Mouse (Mus musculus): ENCODE data around the gene Klf7. TPM values are rescaled to one million over a fixed set of nuclear protein-coding genes. Genes with fewer than 3 reads are reported as not detected.
"Not testable (repeated sequence)": the region's sequence is repeated elsewhere in the genome, so short reads cannot be mapped to it uniquely, and the experiment has no call there.

Gene Klf7
- total RNA-seq (2015) (5.5 and 6.8 TPM in 2 replicates), total RNA-seq (2017) (3.0 and 7.0 TPM in 2 replicates)

- peak; percentile 81 for ATAC-seq (replicated peaks; ENCODE audit: poor library complexity)
Observed at GRCm38 (mm10) chr1:64121559-64122465, at the start of gene Klf7. TSS of gene Klf7 (minus strand) at chr1:64122282.

- no peak for ATAC-seq (replicated peaks; ENCODE audit: poor library complexity)
Observed at GRCm38 (mm10) chr1:64164526-64165062, 42.5 kb upstream of the Klf7 start.

- no peak for ATAC-seq (replicated peaks; ENCODE audit: poor library complexity)
Observed at GRCm38 (mm10) chr1:64158766-64159165, 36.7 kb upstream of the Klf7 start.

DNA sequence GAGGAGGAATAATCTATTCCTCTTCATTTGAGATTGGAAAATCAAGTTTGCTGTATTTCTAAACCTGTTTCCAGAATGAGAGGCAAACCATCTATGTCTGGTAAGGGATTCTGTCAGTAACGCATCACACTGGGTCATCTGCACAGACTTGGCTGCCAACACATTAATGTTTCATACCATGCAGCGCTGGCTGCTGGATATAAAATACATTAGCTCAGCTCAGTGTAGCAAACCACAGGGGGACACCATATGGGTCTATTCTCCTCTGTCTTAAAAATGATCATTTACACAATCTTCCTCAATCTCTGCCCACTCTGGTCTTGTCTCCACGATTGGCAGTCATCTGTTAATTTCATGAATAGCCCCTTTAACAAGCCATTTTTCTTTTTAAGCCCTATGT lies 27.1 kb upstream of the Klf7 start:
- ATAC-seq (replicated peaks; ENCODE audit: poor library complexity), result no peak

- no peak for ATAC-seq (replicated peaks; ENCODE audit: poor library complexity)
Observed at GRCm38 (mm10) chr1:64142691-64143445, 20.8 kb upstream of the Klf7 start.

GRCm38 (mm10) chr1:64134439-64134838 lies 12.4 kb upstream of the Klf7 start:
- ATAC-seq (replicated peaks; ENCODE audit: poor library complexity), result no peak

- peak; percentile 75 for ATAC-seq (replicated peaks; ENCODE audit: poor library complexity)
Observed at GRCm38 (mm10) chr1:64126822-64127221, 4.7 kb upstream of the Klf7 start.

GRCm38 (mm10) chr1:64122466-64122830 lies 366 bp upstream of the Klf7 start:
- no peak for ATAC-seq (replicated peaks; ENCODE audit: poor library complexity)

DNA sequence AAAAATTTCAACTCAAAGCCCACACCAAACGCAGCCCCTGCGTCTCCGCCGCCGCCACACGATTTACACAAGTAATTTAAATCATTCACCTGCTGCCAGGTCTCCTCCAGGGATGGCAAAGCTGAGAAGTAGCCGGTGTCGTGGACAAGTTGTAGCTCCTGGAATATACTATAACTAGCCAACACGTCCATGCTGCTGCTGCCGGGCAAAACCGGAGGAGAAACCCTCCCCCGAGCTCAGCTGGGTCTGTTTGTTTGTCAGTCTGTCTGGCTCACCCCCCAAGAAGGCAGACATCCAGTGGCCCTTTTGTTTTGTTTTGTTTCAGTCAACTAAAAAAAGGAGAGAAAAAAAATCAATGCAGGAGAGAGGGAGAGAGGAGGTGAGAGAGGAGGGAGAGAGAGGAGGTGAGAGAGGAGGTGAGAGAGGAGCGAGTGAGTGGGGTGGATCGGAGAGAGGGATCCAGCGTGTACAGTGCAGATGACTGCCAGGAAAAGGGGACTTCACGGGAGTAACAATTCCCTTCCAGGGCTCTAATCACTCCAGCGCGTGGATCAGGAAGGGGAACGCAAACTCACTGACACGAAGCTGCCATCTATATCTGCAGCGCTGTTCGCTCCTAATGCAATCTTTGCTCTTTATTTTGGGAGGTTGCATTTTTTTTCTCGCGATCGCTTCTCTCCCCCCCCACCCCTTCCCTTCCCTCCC lies 1.1 kb downstream of the Klf7 start:
- 0 out of 2 replicates have a peak, but pooled peaks have one; percentile 0 for ATAC-seq (replicated peaks; ENCODE audit: poor library complexity)

DNA sequence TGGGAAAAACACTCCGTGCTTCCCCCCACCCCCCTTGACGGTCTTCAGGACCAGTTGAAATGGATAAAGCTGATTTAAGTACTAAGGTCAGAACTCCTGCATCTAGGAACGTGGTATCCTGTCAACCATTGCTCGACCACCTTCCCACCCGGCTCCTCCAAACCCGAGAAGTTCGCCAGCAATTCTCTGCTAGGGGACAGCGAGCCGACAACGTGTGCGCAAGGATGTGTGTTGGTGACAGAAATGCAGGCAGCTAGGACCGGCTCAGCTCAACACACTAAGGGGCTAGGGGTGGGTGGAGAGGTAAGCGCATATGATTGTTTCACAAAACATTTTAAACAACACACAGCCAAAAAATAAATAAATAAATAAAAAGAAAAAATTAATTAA lies 1.7 kb downstream of the Klf7 start:
- ATAC-seq (replicated peaks; ENCODE audit: poor library complexity), result no peak

GRCm38 (mm10) chr1:64119851-64120250 lies 2.2 kb downstream of the Klf7 start:
- no peak for ATAC-seq (replicated peaks; ENCODE audit: poor library complexity)

DNA sequence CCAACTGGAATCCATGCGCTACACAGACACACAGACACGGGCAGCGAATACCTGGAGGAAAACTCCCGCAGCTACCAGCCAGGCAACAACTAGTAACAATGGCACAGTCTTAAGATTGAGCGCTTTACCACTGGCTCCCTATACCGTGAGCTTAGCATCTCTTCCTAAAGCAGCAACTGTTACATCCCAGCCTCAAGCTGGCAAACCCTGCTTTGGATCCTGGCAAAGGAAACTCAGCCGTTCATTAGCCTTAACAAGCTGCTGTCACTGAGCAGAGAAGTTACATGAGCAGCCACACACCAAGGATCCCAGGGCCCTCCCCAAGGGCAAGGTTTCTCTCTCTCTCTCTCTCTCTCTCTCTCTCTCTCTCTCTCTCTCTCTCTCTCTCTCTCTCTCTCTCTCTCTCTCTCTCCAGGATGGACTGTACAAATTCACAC lies 2.7 kb downstream of the Klf7 start:
- ATAC-seq (replicated peaks; ENCODE audit: poor library complexity), result no peak

DNA sequence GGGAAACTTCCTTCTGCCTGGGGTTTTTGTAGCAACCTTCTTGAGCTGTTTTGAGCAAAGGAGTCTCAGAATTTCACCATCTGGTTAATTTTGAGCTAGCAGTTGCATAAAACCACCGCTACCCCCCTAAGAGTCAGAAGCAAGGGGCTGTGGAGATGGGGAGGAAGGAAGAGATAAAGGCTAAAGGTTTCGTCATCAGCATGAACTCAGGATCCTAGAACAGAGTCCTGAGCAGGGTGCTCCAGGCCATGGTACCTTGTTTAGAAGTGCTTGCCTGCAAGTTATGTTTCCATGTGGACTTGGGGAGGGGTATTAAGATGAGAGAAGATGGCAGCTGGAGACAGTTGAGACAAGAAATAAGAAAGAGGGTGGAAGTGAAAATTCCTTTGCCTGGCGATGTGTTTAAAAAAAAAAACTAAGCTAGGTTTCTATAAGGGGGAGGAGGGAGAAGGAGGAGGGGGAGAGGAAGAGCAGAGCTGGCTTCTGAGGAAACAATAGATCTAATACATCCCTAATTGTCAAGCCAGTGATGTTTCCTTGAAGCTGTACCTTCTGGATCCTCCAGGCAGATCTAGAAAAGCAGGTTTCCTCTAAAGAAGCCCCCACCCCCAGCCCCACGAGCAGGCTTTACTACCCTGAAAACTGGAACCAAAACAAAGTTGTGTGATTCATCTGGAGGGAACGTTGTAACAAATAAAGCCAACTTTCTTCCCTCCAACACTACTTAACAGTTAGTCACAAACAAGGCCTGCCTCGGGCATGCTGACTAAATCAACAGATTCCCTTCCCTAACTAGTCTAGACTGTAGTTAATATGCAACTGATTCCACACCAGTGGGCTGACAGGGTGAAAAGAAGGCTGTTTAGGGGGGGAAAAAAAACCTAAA lies 3.6 kb downstream of the Klf7 start:
- peak; percentile 39 for ATAC-seq (replicated peaks; ENCODE audit: poor library complexity)

DNA sequence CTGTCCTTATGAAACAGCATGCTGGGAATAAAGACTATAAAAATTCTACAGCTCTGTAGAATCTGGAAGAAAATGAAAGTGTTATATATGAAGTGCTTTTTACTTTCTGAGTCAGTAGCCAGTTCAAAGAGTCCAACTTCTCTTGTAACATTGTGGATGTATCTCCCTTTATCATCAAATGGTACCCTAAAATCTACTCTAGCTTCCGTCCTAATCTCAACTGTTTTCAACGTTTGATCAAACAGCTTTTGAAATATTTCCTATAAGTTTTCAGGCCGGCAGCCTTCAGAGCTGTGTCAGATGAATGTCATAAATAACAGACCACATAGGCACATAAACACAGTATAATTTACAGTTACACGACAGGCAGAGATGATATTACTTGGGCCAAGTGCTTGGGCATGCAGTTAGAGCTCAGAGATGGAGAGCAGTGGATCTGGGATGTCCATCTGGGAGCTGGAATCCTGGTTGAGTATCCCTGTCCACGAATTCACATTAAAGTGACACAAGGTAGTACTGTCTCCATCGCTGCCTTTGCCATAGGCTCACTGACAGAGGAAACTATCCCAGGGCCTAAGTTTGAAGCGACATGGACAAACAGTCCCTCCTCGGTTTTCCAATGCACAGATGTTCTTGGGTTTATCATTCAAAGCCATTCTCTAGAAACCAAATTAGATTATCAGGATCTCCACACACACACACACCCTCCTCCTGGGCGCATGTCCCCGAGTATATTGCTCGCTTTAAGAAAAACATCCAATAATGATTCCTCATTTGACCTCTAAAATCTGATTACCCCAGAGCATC lies 4.4 kb downstream of the Klf7 start:
- peak; percentile 10 for ATAC-seq (replicated peaks; ENCODE audit: poor library complexity)

DNA sequence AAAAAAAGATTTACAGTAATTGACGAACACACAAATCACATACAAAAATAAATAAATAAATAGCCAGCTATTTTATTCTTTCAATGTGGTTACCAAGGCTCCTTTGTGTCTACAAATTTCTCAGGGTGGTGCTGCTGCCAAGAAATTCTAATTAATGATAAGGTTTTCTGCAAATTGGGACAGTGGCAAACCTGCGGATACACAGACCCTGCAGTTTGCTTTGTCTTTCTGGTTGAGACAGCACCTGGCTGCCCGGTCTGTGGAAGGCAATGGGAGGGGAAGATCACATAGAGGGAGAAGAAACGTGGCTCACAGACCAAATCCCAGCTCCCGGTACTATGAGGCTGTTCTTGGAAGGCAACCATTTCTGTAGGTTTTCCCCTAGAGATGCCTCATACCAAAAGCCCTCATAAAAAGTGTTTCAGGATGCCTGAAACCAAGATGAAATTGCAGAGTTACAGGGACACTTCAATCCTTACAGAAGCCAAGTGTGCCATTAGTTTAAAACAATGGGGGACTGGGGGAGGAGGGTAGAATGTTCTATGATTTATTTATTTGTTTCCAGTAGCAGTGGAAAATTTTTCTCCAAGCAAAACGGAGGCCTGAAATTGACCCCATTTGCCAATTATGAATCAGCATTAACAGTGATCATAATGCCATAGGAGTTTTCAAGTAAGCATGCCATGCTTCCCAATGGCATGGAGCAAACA lies 5.2 kb downstream of the Klf7 start:
- no peak for ATAC-seq (replicated peaks; ENCODE audit: poor library complexity)

DNA sequence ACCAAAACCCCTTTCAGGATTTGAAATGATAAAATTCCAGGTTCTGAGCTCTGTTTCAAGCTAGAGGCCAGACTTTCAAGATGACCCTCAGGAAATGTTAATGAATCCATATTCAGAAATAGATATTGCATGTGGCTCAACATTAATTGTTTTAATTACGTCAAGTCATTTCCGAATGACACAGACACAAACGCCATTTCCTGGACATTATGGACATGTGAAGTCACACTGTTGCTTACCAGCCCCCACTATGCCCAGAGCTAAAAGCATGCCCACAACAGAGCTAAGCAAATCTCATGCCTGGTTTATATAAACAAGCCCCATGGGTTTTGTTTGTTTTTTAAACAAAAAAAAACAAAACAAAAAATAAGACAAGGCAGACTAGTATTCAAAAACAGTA lies 7.5 kb downstream of the Klf7 start:
- ATAC-seq (replicated peaks; ENCODE audit: poor library complexity), result no peak

DNA sequence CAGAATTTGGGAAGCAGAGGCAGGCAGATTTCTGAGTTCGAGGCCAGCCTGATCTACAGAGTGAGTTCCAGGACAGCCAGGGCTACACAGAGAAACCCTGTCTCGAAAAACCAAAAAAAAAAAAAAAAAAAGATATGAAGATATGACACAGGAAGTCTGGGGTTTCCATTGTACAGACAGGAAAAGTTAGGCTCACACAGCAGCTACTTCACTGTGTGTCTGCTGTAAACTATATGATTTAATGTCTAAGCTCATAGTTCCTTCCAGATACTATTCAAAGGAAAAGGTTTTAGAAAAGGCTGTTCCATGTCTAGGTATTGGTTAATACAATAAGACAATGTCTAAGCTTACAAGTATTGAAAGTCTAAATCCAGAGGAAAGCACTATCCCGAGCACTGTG lies 13.4 kb downstream of the Klf7 start:
- not testable (repeated sequence) for ATAC-seq (replicated peaks; ENCODE audit: poor library complexity)

- no peak for ATAC-seq (replicated peaks; ENCODE audit: poor library complexity)
Observed at GRCm38 (mm10) chr1:64107526-64107925, 14.6 kb downstream of the Klf7 start.

GRCm38 (mm10) chr1:64106127-64106526 lies 16.0 kb downstream of the Klf7 start:
- ATAC-seq (replicated peaks; ENCODE audit: poor library complexity), result no peak

All from megakaryocyte progenitor cell, adult 5-6 weeks (primary cell).